Mouse (Mus musculus) right cerebral cortex, postnatal 10 days (tissue): ENCODE results near the gene Adamts3.
A peak's percentile ranks its signal among the peaks of the same experiment; 100 is the strongest.

Experiments used
- DNase-seq, 2 experiments: peaks; one replicate each; pipeline ENCODE4 v3.0.0; 2021; ENCODE audit warnings: low spot score in 2 of 2

The Adamts3 gene

DNA sequence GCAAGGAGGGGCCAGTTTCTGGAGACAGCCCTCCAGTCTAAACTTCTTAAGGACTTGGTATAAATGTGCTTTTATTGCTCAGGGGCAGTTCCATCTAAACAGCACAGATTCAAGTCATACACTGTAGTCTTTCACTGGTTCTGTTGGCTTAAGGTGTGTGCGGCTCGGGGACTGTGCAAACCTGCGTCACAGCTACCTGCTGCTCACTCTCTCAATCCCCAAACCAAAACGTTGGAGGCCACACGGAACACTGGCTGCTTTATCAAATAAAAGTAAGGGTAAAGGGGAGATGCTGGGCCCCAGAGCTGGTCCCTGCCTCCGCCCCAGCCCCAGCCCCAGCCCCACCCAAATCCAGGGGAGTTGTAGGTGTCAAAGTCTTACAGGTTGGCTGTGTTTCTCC, 66.5 kb downstream of the Adamts3 start:
- no peak for DNase-seq

DNA sequence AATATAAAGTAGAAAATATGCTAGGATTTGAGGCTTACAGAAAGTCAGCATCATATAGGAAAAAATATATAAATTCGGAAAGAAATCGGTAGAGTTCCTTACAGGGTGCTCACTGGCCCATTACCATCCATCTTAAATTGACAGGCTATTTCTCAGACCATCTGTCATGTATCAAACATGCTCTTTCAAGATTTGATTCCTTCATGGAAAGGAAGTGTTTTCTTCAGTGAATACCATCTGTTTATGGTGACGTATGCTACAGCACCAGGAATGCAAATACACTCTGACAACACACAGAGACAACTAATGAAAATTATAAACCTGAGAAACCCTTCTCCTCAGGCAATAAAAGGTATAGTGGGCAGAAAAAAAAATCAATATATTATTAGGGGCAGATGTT, 68.6 kb downstream of the Adamts3 start:
- no peak for DNase-seq

DNA sequence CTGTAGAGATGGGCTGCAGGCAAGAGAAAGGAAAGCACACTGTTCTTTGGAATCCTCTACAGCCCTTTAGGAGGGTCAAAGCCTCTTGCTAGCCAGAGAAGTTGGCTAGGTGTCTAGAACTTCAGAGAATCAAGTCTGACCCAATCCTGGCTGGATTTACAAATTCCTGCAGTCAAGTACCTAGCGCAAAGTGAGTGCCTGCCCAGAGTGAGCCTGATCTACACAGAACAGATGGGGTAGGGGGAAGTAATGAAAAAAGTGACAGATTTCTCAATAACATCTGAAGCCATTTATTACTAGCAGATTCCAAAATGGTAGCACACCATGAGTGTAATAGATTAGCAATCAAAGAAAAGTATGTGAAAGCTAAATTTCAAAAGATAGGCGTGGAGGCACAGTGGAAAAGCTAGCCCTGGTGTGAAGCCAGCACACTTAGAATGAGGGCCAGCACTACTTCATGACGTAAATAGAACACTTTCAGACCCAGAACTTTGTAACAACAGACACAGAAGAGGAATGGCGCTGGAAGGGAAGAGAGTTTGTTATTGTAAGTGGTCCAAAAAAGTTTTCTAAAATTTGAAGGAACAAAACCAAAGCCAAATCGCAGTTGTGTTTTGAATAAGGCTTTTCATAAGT, 82.8 kb downstream of the Adamts3 start:
- peak; percentile 34 to 52 for DNase-seq

DNA sequence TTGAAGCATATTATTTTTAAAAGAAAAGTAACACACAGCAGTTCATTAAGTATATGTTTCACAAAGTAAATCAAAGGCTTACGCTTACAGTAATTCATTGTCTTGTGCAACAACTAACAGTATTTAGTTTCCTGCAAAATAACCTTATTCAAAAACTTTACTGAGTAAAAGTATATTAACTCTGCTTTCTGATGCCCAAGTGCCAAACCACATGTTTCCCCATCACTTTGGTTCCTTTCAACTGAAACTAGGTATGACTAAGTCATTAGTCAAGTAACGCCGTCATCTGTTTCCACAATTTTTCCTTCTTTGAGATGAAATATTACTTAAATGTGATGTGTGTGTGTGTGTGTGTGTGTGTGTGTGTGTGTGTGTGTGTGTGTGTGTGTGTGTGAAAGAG, 89.4 kb downstream of the Adamts3 start:
- no peak for DNase-seq

DNA sequence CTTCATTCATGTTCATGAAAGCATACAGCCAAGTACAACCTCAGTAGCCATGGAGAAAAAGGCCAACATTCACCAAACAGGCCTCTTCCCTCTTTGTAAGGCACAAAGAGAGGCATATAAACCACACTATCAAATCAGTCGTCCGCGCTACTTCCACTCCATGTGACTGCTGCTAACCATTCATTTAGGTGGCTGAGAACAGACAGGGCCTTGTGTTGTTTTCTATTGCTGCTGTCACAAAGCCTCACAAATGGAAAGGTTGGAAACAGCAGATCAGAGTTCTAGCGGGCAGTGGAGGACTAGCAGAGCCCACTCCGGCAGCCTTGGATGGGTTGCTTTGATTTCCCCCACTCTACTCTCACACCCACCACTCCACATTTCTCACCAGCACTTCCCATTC, 98.5 kb downstream of the Adamts3 start:
- no peak for DNase-seq

DNA sequence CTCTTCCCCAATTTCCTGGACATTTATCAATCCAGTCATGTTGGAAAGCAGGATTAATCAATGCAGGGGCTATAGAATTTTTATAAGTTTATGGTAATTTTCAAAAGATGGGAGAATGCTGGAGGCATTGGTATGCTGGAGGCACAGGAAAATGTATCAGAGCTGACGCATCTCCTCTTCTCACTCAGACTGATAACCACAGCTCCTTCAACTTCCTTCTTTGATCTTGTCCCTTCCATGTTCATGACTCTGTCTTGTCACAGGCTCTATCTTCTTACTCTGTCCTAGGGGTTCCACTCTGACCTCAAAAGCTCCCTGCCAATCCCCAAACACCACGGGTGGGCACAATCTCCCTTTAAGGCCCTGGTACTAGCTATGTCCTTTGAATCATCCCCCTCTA, 103.3 kb downstream of the Adamts3 start:
- DNase-seq = no peak

DNA sequence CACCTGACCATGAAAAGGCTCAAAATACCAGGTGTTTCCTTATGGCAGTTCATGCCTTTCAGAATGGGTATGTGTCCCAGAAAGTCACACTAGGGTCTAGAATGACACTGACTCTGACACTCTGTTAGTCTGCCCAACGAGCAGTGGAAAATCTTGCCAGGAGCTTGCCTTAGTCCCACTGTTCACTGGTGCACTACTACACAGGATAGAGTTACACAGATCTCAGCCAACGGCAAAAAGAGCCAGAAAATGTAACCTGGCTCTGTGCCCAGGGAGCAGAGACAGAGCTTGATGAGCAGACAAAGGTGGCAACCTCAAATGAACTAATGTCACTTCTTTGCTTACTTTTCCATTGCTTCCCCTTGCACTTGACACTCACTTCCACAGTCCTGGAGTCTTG, 104.5 kb downstream of the Adamts3 start:
- peak; percentile 35 to 40 for DNase-seq

DNA sequence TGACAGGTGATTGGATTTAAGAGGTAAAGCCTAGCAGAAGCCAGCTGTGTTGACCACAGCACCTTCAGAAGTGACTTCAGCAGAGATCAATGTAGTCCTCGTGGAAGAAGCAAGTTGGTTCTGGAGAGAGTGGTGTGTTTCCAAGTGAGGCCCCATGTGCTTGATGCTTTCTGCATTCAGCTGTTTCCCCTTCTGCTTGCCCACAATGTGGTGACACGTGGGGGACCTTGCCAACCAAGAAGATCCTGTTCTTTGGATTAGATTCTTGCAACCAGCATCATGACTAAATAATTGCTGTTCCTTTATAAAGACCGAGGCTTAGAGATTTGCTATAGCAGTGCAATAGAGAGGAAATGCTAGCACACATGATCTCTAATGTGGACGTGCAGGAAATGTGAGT, 105.7 kb downstream of the Adamts3 start:
- no peak for DNase-seq

DNA sequence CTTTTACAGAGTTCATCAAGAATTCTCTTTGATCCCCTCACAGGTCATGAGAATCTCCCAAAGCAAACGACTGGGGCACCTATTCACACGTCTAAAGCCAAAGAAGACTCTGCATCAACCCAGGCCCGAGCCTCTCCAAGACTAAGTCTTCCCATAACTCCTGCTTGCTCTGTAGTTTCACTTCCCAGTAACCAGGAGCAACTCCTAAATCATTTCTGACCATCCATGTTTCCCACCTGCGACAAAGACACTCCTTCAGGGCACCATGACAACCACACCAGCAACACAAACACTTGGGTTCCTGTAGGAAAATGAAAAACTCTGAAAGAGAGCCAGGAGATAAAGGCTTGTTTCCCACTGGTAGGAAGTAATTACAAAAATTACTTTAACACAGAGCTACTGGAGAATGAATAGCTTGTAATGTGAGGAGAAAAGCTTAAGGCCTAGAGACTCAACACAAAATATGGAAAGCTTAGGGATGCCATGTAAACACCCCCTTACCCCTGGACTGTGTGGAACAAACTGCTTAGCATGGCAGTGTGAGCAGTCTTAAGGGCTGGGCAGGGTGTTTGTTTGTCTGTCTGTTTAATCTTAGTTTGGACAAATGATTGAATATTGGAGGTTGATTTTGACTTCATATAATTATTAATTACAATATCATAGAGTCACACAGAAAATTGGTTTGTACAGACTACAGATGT, 112.3 kb downstream of the Adamts3 start:
- DNase-seq = no peak

DNA sequence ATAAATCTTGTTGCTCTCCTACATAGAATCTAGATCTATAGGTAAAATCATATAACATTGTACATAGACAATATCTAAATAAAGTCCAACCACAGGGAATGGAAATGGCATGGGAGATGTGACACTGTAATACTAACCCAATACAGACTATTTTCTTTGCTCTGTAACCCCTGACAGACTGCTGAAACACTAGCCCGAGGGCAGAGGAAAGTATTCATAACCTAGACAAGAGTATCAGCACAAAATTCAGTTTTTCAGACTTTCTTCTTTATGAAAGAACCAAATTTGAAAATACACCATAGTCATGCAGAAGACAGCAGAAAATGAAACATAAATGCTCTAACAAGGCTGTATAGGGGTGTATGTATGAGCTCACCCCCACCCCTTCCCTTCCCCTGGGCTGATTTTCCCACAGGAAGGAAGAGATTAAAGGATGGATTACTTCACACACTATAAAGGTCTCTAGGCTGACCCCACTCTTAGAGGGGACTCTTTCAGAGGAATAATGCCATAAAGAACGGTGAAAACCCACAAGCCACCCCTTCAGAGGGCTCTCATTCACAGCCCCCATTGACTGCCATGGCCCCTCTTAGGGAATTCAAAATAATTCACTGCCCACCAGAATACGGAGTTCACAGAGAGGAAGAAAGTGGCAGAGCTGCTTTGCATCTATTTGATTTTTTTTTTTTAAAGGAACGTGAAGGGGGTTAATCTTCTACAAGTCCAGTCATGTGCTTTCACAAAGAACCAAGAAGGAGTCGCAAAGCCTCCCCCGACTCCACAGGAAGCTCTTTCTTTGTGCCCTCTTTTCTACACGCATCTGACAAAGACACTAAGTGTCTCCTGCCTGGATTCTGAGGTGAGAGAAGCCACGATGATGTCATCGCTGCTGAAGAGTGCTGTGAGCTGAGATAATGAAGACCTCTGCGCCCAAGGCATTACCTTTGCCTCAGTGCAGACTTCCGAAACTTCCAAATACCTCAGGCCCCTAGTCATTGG, 119.6 kb downstream of the Adamts3 start:
- DNase-seq = no peak

DNA sequence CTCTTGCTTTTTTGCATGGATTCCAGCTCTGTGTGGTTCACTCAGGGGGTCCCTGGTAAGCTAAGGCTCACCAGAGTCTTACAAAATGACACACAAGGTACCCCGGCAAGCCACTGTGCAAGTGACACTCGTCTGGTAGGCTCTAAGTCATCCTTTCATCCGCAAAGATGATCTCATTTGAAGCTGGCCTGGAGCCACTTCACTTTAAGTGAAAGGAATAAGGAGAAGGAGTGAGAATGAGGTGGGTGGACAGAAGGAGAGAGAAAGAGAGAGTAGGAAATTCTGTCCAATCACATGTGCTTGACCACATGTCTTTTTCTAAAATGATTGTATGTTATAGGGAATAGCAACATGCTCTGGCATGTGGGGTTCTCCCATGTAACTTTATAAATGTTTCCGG, 122.8 kb downstream of the Adamts3 start:
- peak in 1 of 2 experiments; percentile 22 for DNase-seq

DNA sequence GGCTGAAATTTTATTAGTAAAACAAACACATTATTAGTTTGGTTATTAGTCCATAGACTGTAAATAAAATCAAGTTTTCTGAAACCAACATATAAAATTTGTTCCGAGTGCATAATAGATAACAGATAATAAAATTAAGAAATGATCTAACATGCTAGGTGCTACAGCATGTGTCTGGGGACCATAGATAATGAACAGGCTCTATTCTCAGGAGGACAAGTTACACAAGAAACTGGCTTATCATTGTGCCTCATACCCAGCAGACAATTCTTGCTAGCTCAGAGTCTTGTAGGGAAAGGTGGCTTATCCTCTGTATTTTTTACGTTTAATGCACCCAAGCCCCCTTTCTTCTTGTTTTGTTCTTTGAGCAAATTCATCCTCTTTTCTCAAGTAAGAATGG, 131.3 kb downstream of the Adamts3 start:
- DNase-seq = no peak

DNA sequence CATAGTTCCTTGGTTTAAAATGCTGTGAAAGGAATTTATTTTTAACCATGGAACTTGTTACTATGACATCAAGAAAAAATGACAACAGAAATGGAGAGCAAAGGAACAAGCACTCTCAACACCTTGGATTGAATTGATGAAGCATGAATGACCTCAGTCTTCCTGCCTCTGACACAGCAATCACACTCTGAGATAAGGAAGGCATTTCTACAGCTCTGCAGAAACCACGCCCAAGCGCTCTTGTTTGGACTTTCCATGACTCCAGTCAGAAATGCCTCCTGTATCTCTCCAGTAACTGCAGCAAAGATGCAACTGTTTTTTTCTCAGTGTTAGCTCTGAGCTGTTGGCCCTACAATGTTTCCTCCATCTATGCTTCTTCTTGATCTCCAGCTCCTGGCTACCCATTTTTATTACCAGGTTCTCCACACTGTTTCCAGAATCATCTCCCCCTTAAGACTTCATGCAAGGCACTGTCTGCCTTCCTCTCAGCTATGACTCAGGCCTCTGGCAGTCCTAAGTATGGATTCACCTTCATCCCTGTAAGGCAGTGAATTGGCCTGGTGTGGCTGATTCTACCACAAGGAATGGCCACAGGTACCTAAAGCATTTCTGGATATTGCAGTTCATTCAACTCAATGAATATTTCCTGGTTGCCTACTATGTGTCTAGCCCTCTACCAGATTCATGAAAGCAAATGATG, 134.8 kb downstream of the Adamts3 start:
- no peak for DNase-seq

DNA sequence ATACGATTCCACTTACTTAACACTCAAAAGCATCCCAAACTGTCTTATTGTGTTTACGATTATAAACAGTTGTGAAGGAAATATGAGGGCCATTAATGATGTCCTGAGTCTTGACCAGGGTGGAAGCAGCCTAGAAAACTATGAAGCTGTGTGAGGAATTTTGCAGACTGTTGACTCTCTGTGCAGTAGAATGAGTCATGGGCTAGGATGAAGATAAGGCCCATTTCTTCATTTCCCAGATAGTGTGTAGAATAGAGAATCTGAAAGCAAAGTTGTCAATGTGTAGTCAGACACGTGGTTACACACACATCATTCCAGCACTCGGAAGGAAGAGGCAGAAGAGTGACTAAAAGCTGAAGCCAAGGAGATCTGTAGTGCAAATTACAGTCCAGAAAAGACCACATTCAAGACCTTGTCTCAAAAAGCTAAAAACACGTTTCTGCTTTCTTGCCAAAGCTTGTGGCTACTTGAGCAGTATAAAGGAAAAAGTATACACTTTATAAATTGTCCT, 135.9 kb downstream of the Adamts3 start:
- no peak for DNase-seq

DNA sequence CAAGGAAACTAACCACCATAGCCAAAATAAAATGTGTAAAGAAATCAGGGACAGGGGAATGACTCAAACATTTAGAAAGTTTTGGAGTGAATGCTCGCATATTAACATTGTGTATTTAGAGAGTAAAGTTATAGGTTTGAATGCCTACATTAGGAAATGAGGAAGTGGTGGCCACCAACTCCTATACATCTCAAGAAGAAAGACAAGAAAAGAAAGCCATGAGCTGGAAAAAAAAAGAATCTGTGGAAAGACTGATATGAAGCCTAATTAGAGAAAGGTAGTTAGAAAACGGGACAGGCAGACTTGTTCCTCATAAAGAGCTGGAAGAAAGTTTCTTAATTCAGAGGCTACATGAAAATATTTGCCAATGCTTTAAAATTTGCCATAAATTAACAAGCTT, 138.0 kb downstream of the Adamts3 start:
- no peak for DNase-seq

DNA sequence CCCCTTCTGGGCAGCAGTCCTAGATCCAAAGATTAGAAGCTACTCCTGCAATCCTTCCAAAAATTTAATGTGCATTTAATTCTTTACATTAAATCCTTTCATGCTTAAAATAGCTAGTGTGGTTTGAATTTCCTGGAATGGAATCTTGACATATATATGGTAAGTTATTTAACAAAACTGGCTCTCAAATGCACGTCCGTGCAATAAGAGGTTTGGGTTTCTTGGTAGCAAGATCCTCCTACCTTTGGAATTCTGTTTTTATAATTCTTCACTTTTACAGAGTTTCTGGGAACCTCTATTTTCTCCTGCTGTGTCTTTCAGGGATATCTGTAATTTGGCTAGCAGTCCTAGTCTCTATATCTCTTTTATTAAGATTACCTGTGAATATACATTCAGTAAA, 148.4 kb downstream of the Adamts3 start:
- no peak for DNase-seq

DNA sequence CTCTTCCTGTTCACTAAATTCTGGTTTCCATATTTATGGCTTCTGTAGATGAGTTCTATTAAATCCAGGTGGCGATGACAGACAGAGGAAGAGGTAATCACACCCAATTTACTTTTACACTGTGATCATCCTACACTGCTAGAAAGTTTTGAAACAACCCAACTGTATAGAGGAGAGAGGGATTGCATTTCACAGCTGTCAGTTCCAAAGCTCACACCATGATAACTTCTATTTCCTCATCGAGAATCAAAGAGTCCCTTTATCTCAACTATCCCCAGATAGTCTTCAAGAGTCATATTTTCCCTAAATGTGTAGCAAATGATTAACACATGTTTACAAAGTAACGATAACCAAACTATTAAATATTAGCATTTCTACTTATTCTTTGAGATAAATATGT, 152.7 kb downstream of the Adamts3 start:
- DNase-seq = no peak

DNA sequence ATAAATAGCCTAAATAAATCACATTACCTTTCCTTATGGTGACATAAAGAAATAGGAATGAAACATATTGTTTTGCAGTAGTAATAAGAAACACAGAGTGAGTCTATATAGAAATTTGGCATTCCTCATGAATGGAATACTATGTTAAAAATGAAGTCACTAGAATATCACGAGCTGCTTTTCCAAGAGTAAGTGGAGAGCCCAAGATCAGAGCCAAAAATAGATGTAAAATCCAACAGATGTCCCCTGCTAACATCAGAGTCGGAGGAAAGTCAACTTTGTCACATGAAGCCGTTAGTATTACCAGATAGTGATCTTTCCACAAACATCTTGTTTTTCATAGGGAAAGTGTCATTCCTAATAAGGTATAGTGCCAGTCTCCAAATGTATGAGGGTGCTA, 155.0 kb downstream of the Adamts3 start:
- DNase-seq = no peak

DNA sequence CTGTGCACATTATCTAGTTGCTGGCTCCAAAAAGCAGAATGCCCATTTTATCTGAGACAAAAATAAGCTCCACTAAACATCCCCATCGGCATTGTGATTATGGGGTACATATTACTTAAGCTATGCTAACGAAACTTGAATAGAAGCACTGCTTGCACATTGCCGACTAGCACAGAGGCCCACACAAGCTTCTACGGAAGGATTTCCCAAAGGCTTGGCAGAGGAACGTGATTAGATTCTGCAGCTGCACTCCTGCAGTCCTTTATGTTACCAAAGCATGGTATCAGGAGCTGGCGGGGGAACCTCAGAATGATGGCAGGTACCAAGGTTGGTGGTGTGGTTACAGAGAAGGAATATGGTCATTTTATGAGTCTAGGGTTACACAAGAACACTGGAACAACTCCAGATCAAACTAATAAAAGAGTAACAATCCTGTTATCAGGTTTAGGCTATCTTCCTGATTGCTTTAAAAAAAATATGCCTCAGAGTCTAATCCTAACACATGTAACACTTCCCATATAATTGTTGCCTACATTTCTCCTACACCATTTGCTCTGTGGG, 155.6 kb downstream of the Adamts3 start:
- DNase-seq = no peak

DNA sequence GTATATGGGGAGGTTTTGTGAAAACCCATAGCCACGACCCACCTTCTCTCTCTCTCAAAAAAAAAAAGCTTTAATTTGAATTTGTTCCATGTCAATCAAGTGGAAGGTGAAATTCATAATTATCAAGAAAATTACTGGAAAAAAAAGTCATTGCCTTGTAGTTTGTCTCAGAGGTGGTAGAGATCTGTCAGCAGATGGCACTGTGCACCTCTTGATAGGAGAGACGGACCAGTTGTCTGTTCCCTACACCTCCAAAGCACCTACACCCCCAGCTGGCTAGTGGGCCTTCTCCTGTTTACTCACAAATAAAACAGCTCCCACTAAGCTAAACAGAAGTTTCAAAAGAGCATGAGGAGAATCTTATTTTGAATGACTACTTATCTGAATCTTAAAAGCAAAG, 168.6 kb downstream of the Adamts3 start:
- peak in 1 of 2 experiments; percentile 44 for DNase-seq

DNA sequence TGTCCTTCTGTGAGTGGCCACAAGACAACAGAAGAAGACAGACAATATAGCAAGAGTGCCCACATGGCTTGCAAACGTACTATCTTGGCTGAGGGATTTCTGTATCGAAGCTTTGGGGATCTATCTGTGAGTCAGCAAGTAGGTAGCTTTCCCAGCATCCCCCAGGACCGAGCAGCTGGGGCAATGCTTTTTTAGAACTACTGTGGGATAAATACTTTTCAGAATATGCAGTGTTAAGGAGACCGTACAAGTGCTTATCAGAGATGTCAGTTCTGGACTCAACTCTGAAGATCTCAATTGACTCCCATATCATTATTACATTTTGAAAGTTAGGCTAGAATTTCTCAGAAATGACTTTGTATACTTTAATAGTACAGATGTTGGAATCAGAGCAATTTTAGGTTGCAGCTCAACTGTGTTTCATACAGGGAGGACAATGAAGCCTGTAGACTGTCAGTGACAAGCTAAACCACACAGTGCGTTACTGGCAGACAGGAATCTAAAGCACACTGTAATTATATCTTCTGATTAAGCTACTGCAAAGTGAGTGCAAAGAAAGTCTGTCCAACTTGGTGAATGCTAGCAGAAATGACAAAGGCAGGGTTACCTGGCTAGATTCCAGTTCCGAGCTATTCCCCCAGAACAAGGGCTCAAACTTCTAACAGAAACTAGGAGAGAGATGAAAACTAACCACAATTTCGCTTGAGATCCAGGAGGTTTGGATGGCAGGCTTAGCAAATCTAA, 171.8 kb downstream of the Adamts3 start:
- no peak for DNase-seq
